Mouse (Mus musculus): ENCODE measurements around the gene Lpin1.

GRCm38 (mm10) chr12:16589966-16590365 lies 20.8 kb downstream of the Lpin1 start:
- TF ChIP-seq POLR2A (IDR thresholded peaks at IDR 0.05; ENCODE audit: borderline replicate concordance, low read depth, low read length) (no peak), CTCF (IDR thresholded peaks at IDR 0.05; ENCODE audit: low read depth, low read length) (no peak)
